Mouse (Mus musculus): ENCODE data around the gene Fam69a. TPM values are rescaled to one million over a fixed set of nuclear protein-coding genes. Genes with fewer than 3 reads are reported as not detected.
A peak's percentile ranks its signal among the peaks of the same experiment; 100 is the strongest.
"Not testable (repeated sequence)": the region's sequence is repeated elsewhere in the genome, so short reads cannot be mapped to it uniquely, and the experiment has no call there.

The Fam69a gene
- polyA plus RNA-seq, 1 experiment from 2014 or later = 31.9 TPM

DNA sequence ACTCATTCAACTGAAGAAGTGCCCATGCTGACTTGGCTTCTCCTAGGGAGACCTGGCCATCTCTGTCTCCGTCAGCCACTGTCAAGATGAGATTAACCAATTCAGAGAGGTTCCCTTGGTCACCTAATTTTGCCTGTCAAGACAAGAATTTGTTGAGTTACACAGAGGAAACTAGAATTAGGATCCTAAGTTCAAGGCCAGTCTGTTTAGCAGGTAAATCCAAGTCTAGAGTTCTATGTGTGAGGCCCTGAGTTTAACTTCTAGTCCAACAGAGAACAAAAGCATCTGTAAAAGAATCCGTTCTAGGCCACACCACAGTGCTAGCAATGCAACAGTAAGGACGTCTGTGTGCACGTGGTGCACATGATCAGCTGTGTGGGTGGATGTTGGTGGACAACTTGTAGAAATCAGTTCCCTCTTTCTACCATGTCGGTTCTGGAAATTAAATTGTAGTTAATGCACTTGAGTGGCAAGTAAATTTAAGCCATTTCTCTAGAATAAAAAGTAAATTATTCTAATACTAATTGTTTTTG lies 76.7 kb downstream of the Fam69a start:
- Histone ChIP-seq H3K9me3 (no peaks in the 10 kb centered on the region), H3K27me3 (no peaks in the 10 kb centered on the region), H3K4me3 (no peak overlapping the region), H3K4me1 (no peaks in the 10 kb centered on the region), H3K36me3 (peaks cover 49% of the 10 kb centered on the region), H3K27ac (replicated peaks) (no peak overlapping the region), H3K4me2 (replicated peaks) (no peak overlapping the region), H3K9ac (replicated peaks) (no peak overlapping the region)
- no peak for ATAC-seq (replicated peaks)
- 65% methylated on average over 5 of the region's 5 CpGs for WGBS

DNA sequence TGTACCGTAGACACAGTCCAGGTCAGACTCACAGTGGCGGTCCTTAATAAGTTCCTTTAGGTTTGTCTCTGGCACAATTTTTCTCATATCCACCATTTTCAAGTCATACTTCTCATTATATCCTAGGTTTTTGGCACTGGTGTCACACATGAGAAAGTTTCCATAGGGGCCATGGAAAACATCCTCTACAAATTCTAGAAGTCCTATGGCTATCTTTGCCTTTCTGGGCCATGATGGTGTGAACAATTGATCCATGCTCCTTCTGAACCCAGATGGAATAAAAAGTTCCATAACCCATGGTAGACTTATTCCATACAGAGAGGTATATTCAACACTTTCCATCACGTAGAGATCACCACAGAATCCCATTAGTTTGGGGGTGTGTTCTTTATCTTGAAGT lies 77.2 kb downstream of the Fam69a start:
- Histone ChIP-seq H3K9ac (replicated peaks) (no peak overlapping the region), H3K4me3 (no peak overlapping the region), H3K27me3 (no peaks in the 10 kb centered on the region), H3K9me3 (no peaks in the 10 kb centered on the region), H3K36me3 (peaks cover 53% of the 10 kb centered on the region), H3K4me2 (replicated peaks) (no peak overlapping the region), H3K27ac (replicated peaks) (no peak overlapping the region), H3K4me1 (no peaks in the 10 kb centered on the region)
- ATAC-seq (replicated peaks) = no peak
- 88% methylated on average over 3 of the region's 3 CpGs for WGBS

DNA sequence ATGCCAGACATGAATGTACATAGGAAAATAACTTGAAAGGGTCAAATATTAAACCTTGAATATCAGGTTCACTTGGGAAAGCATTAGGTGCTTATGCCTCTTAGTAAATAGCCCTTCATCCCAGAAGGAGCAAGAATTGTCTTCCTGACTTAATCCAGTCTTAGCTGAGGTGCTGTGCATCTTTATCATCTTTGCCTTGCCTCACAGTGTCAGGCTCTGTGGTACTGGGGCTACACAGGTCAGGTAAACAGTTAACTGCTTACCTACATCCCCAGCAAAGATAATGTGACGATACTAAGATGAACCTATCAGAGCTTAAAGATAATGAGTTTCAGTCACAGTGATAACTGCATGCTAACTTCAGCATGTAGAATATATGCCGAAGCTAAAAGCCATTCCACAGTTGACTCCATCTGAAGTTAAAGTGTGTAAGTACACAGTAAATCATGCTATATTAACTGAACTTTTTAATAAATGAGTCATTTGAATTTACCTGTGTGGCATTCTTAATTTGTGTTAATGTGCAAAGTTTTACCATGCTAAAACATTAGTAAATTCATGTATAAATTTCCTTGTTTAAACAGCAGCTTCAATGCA lies 78.3 kb downstream of the Fam69a start:
- Histone ChIP-seq H3K4me1 (no peaks in the 10 kb centered on the region), H3K9me3 (no peaks in the 10 kb centered on the region), H3K9ac (replicated peaks) (no peak overlapping the region), H3K27ac (replicated peaks) (no peak overlapping the region), H3K36me3 (peaks cover 61% of the 10 kb centered on the region), H3K4me3 (no peak overlapping the region), H3K4me2 (replicated peaks) (no peak overlapping the region), H3K27me3 (no peaks in the 10 kb centered on the region)
- no peak for ATAC-seq (replicated peaks)
- WGBS = 96% methylated on average over 2 of the region's 2 CpGs

DNA sequence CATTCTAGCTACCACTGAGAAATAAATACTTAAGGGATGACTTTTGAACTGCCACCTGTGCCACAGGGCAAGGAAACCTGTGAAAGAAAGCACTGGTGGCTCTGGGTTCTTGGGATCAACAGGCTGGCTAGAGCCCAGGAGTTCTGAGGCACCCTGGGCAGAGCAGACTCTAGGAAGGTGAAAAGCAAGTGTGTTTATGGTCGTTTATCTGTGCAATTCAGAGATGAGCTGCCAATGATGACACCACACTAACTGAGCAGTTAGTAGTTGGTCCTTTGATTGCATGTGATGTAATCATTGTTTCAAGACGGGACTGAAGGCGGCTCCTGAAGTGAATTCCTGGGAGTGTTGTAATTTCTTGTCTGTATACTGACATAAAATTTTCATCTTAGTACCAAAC lies 82.6 kb downstream of the Fam69a start:
- Histone ChIP-seq H3K4me3 (no peak overlapping the region), H3K9me3 (no peaks in the 10 kb centered on the region), H3K4me2 (replicated peaks) (no peak overlapping the region), H3K4me1 (peaks cover 18% of the 10 kb centered on the region), H3K27me3 (no peaks in the 10 kb centered on the region), H3K27ac (replicated peaks) (no peak overlapping the region), H3K36me3 (peaks cover 68% of the 10 kb centered on the region), H3K9ac (replicated peaks) (no peak overlapping the region)
- WGBS = 69% methylated on average over 3 of the region's 3 CpGs
- no peak for ATAC-seq (replicated peaks)

DNA sequence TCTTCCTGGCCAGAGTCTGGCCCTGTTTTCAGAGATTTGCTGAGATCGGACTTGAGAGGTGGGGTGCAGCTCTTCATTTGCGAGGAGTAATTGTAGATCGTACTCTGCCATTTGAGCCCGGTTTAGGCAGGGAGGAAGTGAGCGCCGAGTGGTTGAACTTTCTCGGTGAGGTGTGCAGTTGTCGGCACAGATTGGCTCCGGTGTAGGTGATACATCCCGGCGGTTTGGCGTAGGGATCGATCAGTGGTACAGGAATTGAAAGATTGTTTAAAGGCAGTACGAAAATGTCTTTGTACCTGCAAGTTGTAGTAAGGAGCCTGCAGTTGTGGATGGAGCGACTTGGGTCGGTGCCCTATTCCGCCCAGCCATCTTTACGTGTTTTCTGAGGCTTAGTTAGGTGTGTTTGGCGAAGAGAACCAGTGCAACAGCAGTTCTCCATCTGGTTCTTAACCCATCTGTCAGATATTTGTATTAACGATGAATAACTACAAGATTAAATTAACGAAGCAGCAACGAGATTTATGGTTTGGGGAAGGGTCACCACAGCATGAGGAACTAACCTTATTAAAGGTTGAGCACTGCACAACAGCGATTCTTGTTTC lies 85.8 kb downstream of the Fam69a start:
- Histone ChIP-seq H3K36me3 (peaks cover 36% of the 10 kb centered on the region), H3K9me3 (no peaks in the 10 kb centered on the region), H3K27me3 (no peaks in the 10 kb centered on the region), H3K9ac (replicated peaks) (peak overlapping the region; percentile 98), H3K4me3 (peak overlapping the region; percentile 98), H3K4me1 (peaks cover 18% of the 10 kb centered on the region), H3K27ac (replicated peaks) (peak overlapping the region; percentile 92), H3K4me2 (replicated peaks) (peak overlapping the region; percentile 61)
- WGBS = under 1% methylated on average over 23 of the region's 23 CpGs
- no peak; the same call in 1 of the 2 replicates for ATAC-seq (replicated peaks)

DNA sequence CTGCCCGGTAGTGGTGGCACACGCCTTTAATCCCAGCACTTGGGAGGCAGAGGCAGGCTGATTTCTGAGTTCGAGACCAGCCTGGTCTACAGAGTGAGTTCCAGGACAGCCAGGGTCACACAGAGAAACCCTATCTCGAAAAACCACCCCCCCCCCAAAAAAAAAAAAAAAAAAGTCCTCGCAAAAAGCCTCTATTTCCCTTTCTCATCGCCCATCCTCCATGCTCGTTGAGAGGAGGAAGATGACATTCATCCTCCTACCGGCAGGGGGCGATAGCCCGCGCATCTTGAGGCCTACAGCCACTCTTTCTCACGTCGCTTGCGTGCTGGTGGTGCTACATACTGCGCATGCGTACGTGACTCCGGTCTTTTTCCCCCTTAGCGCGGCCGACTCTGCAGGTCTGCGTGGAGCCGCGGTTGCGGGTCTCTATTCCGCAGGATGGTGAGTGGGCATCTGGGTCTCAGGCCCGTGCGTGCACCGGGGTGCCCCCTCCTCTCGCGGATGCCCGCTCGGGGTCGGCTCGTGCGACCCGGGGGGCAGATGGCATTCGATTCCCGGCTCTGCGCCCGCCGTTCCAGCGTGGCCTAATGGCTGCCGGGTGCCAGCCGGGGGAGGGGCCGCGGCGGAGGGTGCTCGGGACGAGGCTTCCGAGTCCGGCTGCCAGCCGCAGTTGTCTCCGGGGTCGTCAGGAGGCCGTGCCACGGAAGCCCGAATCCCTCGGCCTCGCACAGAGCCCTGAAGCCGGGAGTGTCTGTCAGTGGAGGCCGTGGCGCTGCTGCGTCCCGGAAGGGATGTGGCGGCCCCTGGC lies 86.5 kb downstream of the Fam69a start, which contains the start of gene Rpl5:
Gene Rpl5 (plus strand): TSS at position 297 of the 808 bp plus-strand sequence.
- Histone ChIP-seq H3K4me3 (peak within 1 kb of the TSS; percentile 98), H3K9me3 (no peaks in the 10 kb centered on the region), H3K4me2 (replicated peaks) (peak within 1 kb of the TSS; percentile 61), H3K9ac (replicated peaks) (peak within 1 kb of the TSS; percentile 98), H3K36me3 (peaks cover 29% of the 10 kb centered on the region), H3K4me1 (peaks cover 18% of the 10 kb centered on the region), H3K27me3 (no peaks in the 10 kb centered on the region), H3K27ac (replicated peaks) (peak within 1 kb of the TSS; percentile 92)
- 4% methylated on average over 66 of the region's 66 CpGs for WGBS
- ATAC-seq (replicated peaks) = peak; percentile 98

DNA sequence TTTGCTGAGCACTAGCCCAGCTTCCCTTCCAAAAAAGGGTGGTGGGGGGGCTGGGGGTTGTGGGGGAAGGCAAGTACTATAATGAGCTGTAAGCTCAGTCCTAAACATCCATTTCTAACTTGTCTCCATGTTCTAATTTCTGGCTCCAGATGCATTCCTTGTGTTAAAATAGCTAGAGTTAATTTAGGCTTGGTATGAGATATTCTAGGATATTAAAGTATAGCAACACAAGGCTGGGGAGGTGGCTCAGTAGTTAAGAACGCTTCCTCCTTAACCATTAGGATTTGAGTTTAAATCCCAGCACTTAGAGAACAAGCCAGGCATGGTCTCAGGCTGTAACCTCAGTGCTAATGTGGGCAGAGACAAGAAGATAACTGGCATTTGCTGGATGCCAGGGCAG lies 90.6 kb downstream of the Fam69a start:
- H3K9me3 ChIP-seq = no peaks in the 10 kb centered on the region
- peaks cover under 1% of the 10 kb centered on the region for H3K4me1 ChIP-seq
- H3K4me2 ChIP-seq (replicated peaks) = no peak overlapping the region
- ATAC-seq (replicated peaks) = no peak
- H3K27ac ChIP-seq (replicated peaks) = no peak overlapping the region
- no peaks in the 10 kb centered on the region for H3K27me3 ChIP-seq
- no peak overlapping the region for H3K9ac ChIP-seq (replicated peaks)
- no peak overlapping the region for H3K4me3 ChIP-seq
- WGBS = 75% methylated on average over 1 of the region's 1 CpGs
- no peaks in the 10 kb centered on the region for H3K36me3 ChIP-seq

DNA sequence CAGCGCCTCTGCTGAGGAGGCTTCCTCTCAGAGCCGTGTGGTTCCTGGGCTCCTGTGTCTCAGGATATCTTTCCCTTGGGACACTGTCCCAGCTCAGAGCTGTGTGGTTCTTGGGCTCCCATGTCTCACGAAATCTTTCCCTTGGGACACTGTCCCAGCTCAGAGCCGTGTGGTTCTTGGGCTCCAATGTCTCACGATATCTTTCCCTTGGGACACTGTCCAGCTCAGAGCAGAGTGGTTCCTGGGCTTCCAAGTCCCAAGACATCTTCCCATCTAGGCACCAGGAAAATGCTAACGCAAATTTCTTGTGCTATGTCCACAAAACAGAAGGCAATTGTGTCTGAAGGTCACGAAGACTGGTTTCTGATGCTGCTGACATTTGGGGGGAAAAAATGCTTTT lies 92.2 kb downstream of the Fam69a start:
- H3K4me3 ChIP-seq = no peak overlapping the region
- H3K27me3 ChIP-seq = no peaks in the 10 kb centered on the region
- no peak overlapping the region for H3K9ac ChIP-seq (replicated peaks)
- H3K27ac ChIP-seq (replicated peaks) = no peak overlapping the region
- WGBS = 76% methylated on average over 7 of the region's 7 CpGs
- no peak for ATAC-seq (replicated peaks)
- no peaks in the 10 kb centered on the region for H3K4me1 ChIP-seq
- H3K9me3 ChIP-seq = no peaks in the 10 kb centered on the region
- no peaks in the 10 kb centered on the region for H3K36me3 ChIP-seq
- no peak overlapping the region for H3K4me2 ChIP-seq (replicated peaks)

DNA sequence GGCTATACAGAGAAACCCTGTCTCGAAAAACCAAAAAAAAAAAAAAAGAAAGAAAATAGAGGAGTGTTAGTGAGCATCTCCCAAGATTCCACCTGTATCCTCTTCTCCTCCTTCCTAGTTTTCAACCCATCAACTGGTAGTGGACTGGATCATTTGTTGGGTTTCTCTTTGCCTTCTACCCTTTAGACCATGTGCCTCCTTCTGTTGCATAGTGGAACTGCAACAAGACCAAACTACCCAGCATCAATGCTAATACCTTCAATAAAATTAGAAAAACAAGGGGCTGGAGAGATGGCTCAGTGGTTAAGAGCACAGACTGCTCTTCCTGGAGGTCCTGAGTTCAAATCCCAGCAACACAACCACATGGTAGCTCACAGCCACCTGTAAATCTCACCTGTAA lies 95.4 kb downstream of the Fam69a start:
- WGBS = 60% methylated on average over 1 of the region's 1 CpGs
- not testable (repeated sequence) for H3K4me3 ChIP-seq; H3K9me3 ChIP-seq; H3K27me3 ChIP-seq; H3K4me1 ChIP-seq; H3K9ac ChIP-seq (replicated peaks); H3K4me2 ChIP-seq (replicated peaks); ATAC-seq (replicated peaks); H3K36me3 ChIP-seq; H3K27ac ChIP-seq (replicated peaks)

DNA sequence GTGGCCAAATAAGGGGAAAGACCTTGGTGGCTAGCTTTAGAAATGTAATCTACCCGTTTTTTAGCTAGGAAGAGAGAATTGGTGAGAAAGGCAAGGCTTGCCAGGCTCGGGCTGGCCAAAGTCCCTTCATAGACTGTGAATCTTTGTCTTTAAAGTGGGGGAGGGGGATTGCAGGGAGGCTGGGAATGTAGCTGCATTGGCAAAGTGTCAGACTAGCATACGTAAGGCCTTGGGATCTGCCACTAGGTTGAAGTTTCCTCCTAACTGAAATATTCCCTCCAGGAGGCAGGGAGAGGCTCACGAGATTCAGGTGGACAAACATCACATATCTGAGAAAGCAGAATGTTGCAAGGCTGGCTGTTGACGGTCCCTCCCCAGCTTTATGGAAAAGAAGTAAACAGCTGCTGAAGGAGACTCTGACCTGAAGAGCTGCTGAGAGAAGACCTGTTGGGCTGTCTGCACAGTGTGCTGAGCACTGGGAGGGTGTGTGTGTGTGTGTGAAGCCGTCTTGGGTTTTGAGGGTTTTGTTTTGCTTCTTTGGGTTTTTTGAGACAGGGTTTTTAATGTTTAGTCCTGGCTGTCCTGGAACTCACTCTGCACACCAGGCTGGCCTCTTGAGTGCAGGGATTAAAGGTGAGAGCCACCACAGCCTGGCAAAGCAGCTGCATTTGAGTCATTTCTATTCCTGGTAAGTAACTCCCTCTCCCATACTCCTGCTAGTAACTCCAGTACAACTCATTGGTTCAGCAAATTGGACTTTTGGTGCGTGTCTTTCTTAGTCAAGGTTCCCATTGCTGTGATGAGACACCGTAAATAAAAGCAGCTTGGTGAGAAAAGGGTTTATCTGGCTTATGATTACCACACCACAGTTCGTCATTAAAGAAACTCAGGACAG lies 96.6 kb downstream of the Fam69a start:
- Histone ChIP-seq H3K4me3 (no peak overlapping the region), H3K27ac (replicated peaks) (no peak overlapping the region), H3K9ac (replicated peaks) (no peak overlapping the region), H3K4me2 (replicated peaks) (no peak overlapping the region), H3K4me1 (no peaks in the 10 kb centered on the region), H3K27me3 (no peaks in the 10 kb centered on the region), H3K9me3 (no peaks in the 10 kb centered on the region), H3K36me3 (no peaks in the 10 kb centered on the region)
- WGBS = 54% methylated on average over 9 of the region's 9 CpGs
- ATAC-seq (replicated peaks) = no peak

DNA sequence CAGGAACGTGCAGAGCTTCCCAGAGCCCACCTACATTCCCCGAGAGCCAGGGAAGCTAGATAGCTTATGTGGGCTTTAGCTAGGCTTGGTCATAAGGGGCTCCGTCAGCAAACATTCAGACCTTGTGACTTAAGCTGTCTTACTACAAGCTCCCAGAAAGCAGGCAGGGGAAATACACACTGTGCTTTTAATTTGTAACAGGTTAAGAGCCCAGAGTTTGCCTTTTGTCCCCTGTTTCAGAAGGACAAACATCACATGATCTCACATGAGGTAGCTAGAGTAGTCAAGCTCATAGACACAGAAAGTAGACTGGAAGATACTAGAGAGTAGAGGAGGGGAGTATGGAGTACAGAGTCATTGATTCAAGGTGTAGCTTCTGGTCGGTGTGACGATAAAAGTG lies 106.2 kb downstream of the Fam69a start:
- no peak for ATAC-seq (replicated peaks)
- H3K9me3 ChIP-seq = no peaks in the 10 kb centered on the region
- H3K36me3 ChIP-seq = no peaks in the 10 kb centered on the region
- H3K9ac ChIP-seq (replicated peaks) = no peak overlapping the region
- H3K4me1 ChIP-seq = no peaks in the 10 kb centered on the region
- H3K27me3 ChIP-seq = no peaks in the 10 kb centered on the region
- H3K4me2 ChIP-seq (replicated peaks) = no peak overlapping the region
- WGBS = 86% methylated on average over 5 of the region's 5 CpGs
- H3K27ac ChIP-seq (replicated peaks) = no peak overlapping the region
- H3K4me3 ChIP-seq = no peak overlapping the region
